Mouse (Mus musculus) neural tube, embryonic 10.5 days (tissue): ENCODE results near the gene Slc6a4.

Experiments
- DNase-seq: peaks from one replicate; pipeline ENCODE4 v3.0.0-alpha.2; 2017; ENCODE audit warnings: low spot score; ENCODE audit errors: extremely low spot score

The Slc6a4 gene

GRCm38 (mm10) chr11:76997916-76998704 is at the start of gene Slc6a4:
TSS of gene Slc6a4 (plus strand) at chr11:76998603.
- peak; percentile 63 for DNase-seq

GRCm38 (mm10) chr11:76953536-76953935 is 44.9 kb upstream of the Slc6a4 start:
- DNase-seq: no peak

GRCm38 (mm10) chr11:76965703-76966102 is 32.7 kb upstream of the Slc6a4 start:
- no peak for DNase-seq

- DNase-seq: no peak
Observed at GRCm38 (mm10) chr11:76970328-76970727, 28.1 kb upstream of the Slc6a4 start.

- DNase-seq: no peak
Observed at GRCm38 (mm10) chr11:76974680-76975319, 23.6 kb upstream of the Slc6a4 start.

- DNase-seq: no peak
Observed at GRCm38 (mm10) chr11:76981570-76982141, 16.7 kb upstream of the Slc6a4 start.

- no peak for DNase-seq
Observed at GRCm38 (mm10) chr11:76982415-76982814, 16.0 kb upstream of the Slc6a4 start.

- no peak for DNase-seq
Observed at GRCm38 (mm10) chr11:76983641-76984040, 14.8 kb upstream of the Slc6a4 start.

- DNase-seq: no peak
Observed at GRCm38 (mm10) chr11:76984173-76984572, 14.2 kb upstream of the Slc6a4 start.

- no peak for DNase-seq
Observed at GRCm38 (mm10) chr11:76990839-76991238, 7.6 kb upstream of the Slc6a4 start.

- DNase-seq: no peak
Observed at GRCm38 (mm10) chr11:76992886-76993285, 5.5 kb upstream of the Slc6a4 start.

- no peak for DNase-seq
Observed at GRCm38 (mm10) chr11:76995966-76996672, 2.3 kb upstream of the Slc6a4 start.

GRCm38 (mm10) chr11:76997305-76997704 is 1.1 kb upstream of the Slc6a4 start:
- DNase-seq: peak; percentile 91

GRCm38 (mm10) chr11:76998705-76999226 is 363 bp downstream of the Slc6a4 start:
- peak; percentile 56 for DNase-seq

- no peak for DNase-seq
Observed at GRCm38 (mm10) chr11:77000741-77001140, 2.3 kb downstream of the Slc6a4 start.

- DNase-seq: no peak
Observed at GRCm38 (mm10) chr11:77002361-77002760, 4.0 kb downstream of the Slc6a4 start.

GRCm38 (mm10) chr11:77005881-77006280 is 7.5 kb downstream of the Slc6a4 start:
- DNase-seq: no peak

GRCm38 (mm10) chr11:77006616-77007015 is 8.2 kb downstream of the Slc6a4 start:
- DNase-seq: no peak

GRCm38 (mm10) chr11:77009069-77010025 is 10.9 kb downstream of the Slc6a4 start:
- no peak for DNase-seq

- DNase-seq: no peak
Observed at GRCm38 (mm10) chr11:77010762-77011475, 12.5 kb downstream of the Slc6a4 start.
